Mouse (Mus musculus) CH12.LX (cell line): ENCODE results near the gene B430306N03Rik.

ENCODE experiments used
- BHLHE40 ChIP-seq: IDR thresholded peaks from 2 replicates; pipeline ENCODE4 v1.6.1; 2011; ENCODE audit warnings: mild to moderate bottlenecking, low read depth, low read length, improper control_type of control experiment
- CHD1 ChIP-seq: IDR thresholded peaks from 2 replicates; pipeline ENCODE4 v1.6.1; 2012; ENCODE audit warnings: low read depth, low read length, improper control_type of control experiment, inconsistent platforms
- CTCF ChIP-seq, 2 experiments: IDR thresholded peaks in 1 of 2; conservative IDR thresholded peaks in 1 of 2; 2 replicates each; pipeline ENCODE4 v1.5.1; 2011 to 2012; ENCODE audit warnings: low read depth in 2 of 2, low read length in 2 of 2, improper control_type of control experiment in 1 of 2, inconsistent platforms in 1 of 2, mild to moderate bottlenecking in 1 of 2, moderate library complexity in 1 of 2
- E2F4 ChIP-seq: IDR thresholded peaks from 2 replicates; pipeline ENCODE4 v1.6.1; 2011; ENCODE audit warnings: low read depth, low read length, improper control_type of control experiment; ENCODE audit not compliant: insufficient replicate concordance
- ELF1 ChIP-seq: IDR thresholded peaks from 2 replicates; pipeline ENCODE4 v1.6.1; 2014; ENCODE audit warnings: low read depth, mild to moderate bottlenecking, inconsistent platforms, low read length, improper control_type of control experiment
- EP300 ChIP-seq: IDR thresholded peaks from 2 replicates; pipeline ENCODE4 v1.6.1; 2011; ENCODE audit warnings: low read length, improper control_type of control experiment
- MAZ ChIP-seq: IDR thresholded peaks from 2 replicates; pipeline ENCODE4 v1.6.1; 2012; ENCODE audit warnings: low read depth, mild to moderate bottlenecking, inconsistent platforms, low read length, improper control_type of control experiment, moderate library complexity
- POLR2A ChIP-seq: IDR thresholded peaks from 2 replicates; pipeline ENCODE4 v1.6.1; 2011; ENCODE audit warnings: low read depth, mild to moderate bottlenecking, improper control_type of control experiment, low read length
- SIN3A ChIP-seq: IDR thresholded peaks from 2 replicates; pipeline ENCODE4 v1.6.1; 2012; ENCODE audit warnings: low read length, improper control_type of control experiment, inconsistent platforms
- SMC3 ChIP-seq: IDR thresholded peaks from 2 replicates; pipeline ENCODE4 v1.6.1; 2011; ENCODE audit warnings: low read depth, low read length, improper control_type of control experiment
- USF1 ChIP-seq: IDR thresholded peaks from 2 replicates; pipeline ENCODE4 v1.6.1; 2014; ENCODE audit warnings: low read depth, mild to moderate bottlenecking, inconsistent platforms, low read length, improper control_type of control experiment
- ZKSCAN1 ChIP-seq: IDR thresholded peaks from 2 replicates; pipeline ENCODE4 v1.6.1; 2012; ENCODE audit warnings: low read depth, inconsistent platforms, low read length, improper control_type of control experiment, borderline replicate concordance
- ZNF384 ChIP-seq: IDR thresholded peaks from 2 replicates; pipeline ENCODE4 v1.6.1; 2012; ENCODE audit warnings: low read depth, low read length, improper control_type of control experiment, inconsistent platforms

GRCm38 (mm10) chr17:48365511-48366155 lies 49.7 kb downstream of the B430306N03Rik start:
- no peak for TF ChIP-seq BHLHE40
- no peak for TF ChIP-seq EP300
- TF ChIP-seq POLR2A, result no peak
- no peak for TF ChIP-seq SIN3A
- TF ChIP-seq CTCF (conservative IDR thresholded peaks at IDR 0.05 in 1 of 2, IDR thresholded peaks at IDR 0.05 in 1 of 2; ENCODE audit: low read depth in 2 of 2, low read length in 2 of 2), result no peak
- TF ChIP-seq CHD1, result no peak
- TF ChIP-seq USF1, result no peak
- no peak for TF ChIP-seq ZKSCAN1
- TF ChIP-seq E2F4, result no peak
- TF ChIP-seq ZNF384, result no peak
- TF ChIP-seq ELF1, result no peak
- no peak for TF ChIP-seq SMC3
- no peak for TF ChIP-seq MAZ
